Mouse (Mus musculus): ENCODE results near the gene Noc2l. TPM values are rescaled to one million over a fixed set of nuclear protein-coding genes. Genes with fewer than 3 reads are reported as not detected.

Noc2l gene
- polyA plus RNA-seq (2015; fragmentation: Nextera tagmentation; extraction: Ambion mirVana) = 53.4 and 59.0 TPM in 2 replicates

DNA sequence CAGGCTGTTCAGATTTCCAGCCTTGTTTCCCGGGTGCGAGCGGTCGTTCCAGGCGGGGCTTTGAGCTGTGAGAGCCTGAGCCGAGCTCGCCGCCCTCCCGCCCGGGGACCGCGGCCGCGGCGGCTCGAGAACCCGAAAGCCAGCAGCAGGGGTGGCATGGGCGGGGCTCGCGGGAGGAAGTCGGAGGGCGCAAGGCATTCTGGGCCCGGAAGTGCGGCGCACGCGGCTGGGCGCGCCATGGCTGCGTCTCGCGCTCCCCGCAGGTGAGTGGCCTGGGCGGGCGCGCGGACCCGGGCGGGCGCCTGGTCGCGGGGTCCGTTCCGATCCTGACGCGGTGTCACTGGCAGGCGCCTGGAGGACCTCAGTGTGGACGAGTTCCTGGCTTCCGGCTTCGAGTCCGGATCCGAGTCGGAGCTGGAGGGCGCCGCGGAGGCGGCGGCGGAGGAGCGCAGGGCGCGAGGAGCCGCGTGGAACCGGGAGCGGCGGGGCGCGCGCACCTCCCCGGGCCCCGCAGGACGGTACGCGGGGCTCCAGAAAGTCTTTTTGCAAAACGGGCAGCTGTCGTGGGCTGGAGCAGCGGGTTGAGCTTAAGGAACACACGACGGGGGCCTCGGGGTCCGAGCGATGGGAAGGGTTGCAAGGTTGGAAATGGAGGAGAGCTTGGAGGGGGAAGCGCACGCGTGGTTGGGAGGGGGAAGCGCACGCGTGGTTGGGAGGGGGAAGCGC lies at the start of gene Noc2l:
Gene Noc2l (plus strand): TSS at position 203 of the 726 bp plus-strand sequence.
- Histone ChIP-seq H3K27ac (replicated peaks) (peak within 1 kb of the TSS; percentile 93), H3K36me3 (peaks cover 37% of the 10 kb centered on the region)

DNA sequence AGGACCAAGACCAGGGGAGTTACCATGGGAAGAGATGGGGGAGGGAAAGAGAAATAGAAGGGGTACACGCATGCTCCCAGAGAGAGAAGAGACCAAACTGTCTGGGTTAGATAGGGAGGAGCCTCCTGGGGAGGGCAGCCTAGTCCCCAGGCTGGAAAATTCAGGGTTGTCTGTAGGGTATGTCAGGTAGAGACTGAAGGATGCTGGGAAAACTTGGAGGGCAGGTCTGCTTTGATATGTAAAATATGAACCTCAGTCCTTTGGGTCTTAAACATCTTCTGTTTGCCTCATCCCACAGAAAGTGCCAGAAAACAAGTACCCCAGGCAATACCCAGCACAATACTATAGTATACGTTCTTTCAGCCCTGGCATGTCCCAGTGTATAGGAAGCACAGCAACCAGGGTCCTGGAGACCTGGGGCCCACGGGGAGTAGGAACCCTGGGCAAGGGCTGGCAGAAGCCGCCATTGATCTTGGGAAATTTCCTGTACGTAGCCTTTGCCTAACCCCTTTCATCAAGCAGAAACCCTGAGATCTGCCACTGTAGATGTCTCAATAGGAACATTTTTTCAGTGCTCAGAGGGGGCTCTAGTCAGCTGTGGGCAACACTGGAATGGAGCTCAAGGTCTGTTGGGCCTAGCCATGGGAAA lies 47.5 kb upstream of the Noc2l start:
- 0 out of 2 replicates have a peak, but pooled peaks cover 10% of the 10 kb centered on the region for H3K36me3 ChIP-seq
- no peaks in the 10 kb centered on the region for H3K27me3 ChIP-seq
- H3K9ac ChIP-seq = no peak overlapping the region
- peaks cover 98% of the 10 kb centered on the region for H3K4me1 ChIP-seq (replicated peaks)
- 25% methylated on average over 5 of the region's 5 CpGs for WGBS
- H3K4me2 ChIP-seq = peak overlapping the region; percentile 17
- no peak overlapping the region for H3K4me3 ChIP-seq
- ATAC-seq (ENCODE audit: low FRiP score, low read depth) = no peak; the same call in 1 of the 2 replicates
- H3K9me3 ChIP-seq = no peaks in the 10 kb centered on the region
- H3K27ac ChIP-seq (replicated peaks) = peak overlapping the region; percentile 61

More for the DNA sequence above, at the start of gene Noc2l:
- Histone ChIP-seq H3K9me3 (no peaks in the 10 kb centered on the region), H3K27me3 (no peaks in the 10 kb centered on the region), H3K9ac (peak within 1 kb of the TSS; percentile 82), H3K4me2 (peak within 1 kb of the TSS; percentile 93), H3K4me3 (peak within 1 kb of the TSS; percentile 97), H3K4me1 (replicated peaks) (peaks cover 20% of the 10 kb centered on the region)
- under 1% methylated on average over 86 of the region's 90 CpGs for WGBS
- ATAC-seq (ENCODE audit: low FRiP score, low read depth) = peak; percentile 88

DNA sequence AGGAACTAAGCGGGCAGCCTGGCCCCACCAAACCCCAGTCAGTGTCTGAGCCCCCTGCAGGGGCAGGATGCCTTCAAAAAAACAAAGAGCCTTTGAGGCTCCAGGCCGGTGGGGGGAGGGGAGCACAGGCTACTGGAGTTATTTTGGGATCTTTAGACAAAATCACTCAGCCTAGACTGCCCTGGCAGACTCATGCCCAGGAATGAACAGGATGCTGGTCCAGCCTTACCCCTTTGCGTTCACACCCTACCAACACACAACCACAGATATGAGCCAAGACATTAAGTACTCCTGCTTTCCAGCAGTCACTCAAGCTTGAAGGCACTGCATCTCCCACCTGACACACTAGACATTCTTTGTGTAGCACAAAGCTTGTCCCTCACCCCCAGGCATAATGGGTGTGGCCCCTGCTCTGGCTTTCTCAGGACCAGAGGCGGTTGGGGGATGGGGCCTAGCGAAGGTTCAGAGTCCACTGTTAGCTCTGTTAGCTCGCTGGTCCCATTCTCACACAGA lies 46.9 kb upstream of the Noc2l start:
- Histone ChIP-seq H3K27me3 (no peaks in the 10 kb centered on the region), H3K27ac (replicated peaks) (peak overlapping the region; percentile 61), H3K9ac (no peak overlapping the region), H3K4me2 (peak overlapping the region; percentile 17), H3K36me3 (0 out of 2 replicates have a peak, but pooled peaks cover 10% of the 10 kb centered on the region), H3K4me3 (no peak overlapping the region), H3K9me3 (no peaks in the 10 kb centered on the region), H3K4me1 (replicated peaks) (peaks cover 98% of the 10 kb centered on the region)
- 10% methylated on average over 6 of the region's 6 CpGs for WGBS
- peak; percentile 27 for ATAC-seq (ENCODE audit: low FRiP score, low read depth)

DNA sequence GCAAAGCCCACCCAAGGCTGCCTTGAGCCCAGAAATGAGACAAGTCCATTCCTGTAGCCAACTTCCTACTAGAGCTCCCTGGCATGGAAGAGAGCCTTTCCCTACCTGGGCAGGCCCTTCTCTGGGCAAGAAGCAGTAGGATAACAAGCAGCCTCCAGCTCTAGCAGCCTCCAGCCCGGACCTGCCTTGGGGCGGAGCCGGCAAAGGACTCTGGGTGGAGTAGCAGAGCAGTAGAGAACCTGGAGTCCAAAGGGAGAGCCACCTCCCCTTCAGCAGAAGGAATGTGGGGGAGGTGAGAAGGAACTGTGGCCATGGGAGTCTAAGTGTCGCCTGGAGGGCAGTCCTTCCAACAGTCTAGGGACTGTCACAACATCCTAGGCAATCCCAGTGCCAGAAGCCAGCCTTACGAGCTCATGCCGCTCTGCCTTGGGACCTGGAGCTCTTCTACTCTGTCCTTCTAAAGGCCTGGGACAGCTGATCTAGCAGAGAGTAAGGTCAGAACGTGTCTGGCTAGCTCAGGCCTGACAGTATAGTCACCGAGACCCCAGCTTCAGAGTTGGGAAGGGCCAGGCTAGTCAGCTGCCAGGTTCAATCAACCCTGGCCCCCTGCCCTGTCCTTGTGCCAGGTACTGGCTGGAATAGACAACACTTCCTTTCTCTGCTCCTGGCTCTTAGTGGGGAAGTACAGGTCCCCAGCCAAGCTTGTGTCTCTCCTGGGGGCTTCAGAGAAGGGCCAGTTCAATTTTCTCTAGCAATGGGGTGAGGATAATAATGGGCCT lies 43.2 kb upstream of the Noc2l start:
- peaks cover 90% of the 10 kb centered on the region for H3K4me1 ChIP-seq (replicated peaks)
- H3K27ac ChIP-seq (replicated peaks) = peak overlapping the region; percentile 53
- 54% methylated on average over 8 of the region's 8 CpGs for WGBS
- H3K9me3 ChIP-seq = no peaks in the 10 kb centered on the region
- no peak for ATAC-seq (ENCODE audit: low FRiP score, low read depth)
- no peak overlapping the region for H3K4me3 ChIP-seq
- no peaks in the 10 kb centered on the region for H3K27me3 ChIP-seq
- 0 out of 2 replicates have a peak, but pooled peaks cover 10% of the 10 kb centered on the region for H3K36me3 ChIP-seq
- H3K4me2 ChIP-seq = 0 out of 2 replicates have a peak overlapping the region, but pooled peaks have one; percentile 13
- no peak overlapping the region for H3K9ac ChIP-seq

DNA sequence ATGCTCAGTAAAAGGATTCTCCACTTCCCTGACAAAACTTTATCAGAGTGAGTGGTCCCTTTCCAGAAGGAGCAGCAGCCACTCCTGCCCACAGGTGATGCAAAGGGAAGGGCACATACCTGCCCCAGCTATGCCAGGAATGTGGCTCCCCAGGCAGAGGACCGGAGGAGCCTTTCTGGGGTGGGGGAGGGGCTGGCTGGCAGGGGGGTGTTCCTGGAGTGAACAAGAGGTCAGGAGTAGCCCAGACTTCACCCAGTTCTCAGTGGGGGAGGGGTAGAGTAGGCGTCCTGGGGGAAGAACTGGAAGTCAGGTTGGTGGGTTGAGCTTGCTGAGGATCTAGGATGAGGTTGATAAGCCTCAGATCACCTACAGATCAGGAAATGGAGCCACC lies 42.6 kb upstream of the Noc2l start:
- Histone ChIP-seq H3K4me1 (replicated peaks) (peaks cover 84% of the 10 kb centered on the region), H3K27ac (replicated peaks) (0 out of 2 replicates have a peak overlapping the region, but pooled peaks have one; percentile 53), H3K4me3 (no peak overlapping the region), H3K36me3 (0 out of 2 replicates have a peak, but pooled peaks cover 10% of the 10 kb centered on the region), H3K9me3 (no peaks in the 10 kb centered on the region), H3K4me2 (no peak overlapping the region), H3K27me3 (no peaks in the 10 kb centered on the region), H3K9ac (no peak overlapping the region)
- 26% methylated on average over 2 of the region's 2 CpGs for WGBS
- no peak for ATAC-seq (ENCODE audit: low FRiP score, low read depth)

DNA sequence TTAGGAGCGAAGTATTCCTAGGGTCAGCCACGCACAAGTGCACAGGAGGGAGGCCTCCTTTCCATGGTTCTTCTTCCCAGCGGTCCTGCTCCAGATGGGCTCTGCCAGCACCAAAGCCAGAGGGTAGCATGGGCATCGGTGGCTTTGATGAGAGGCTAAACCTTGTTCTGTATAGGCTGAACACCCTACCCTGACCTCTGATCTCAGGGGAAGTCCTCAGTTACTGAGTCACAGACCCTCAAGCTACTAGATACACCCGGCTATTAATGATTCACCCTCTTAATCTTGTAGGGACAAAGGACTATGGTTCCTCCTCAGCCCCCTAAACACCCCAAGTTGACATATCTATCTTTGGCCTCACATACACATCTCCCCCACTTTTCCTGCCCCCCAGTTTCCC lies 41.9 kb upstream of the Noc2l start:
- no peak for ATAC-seq (ENCODE audit: low FRiP score, low read depth)
- Histone ChIP-seq H3K27me3 (no peaks in the 10 kb centered on the region), H3K27ac (replicated peaks) (no peak overlapping the region), H3K4me2 (peak overlapping the region; percentile 80), H3K4me1 (replicated peaks) (peaks cover 79% of the 10 kb centered on the region), H3K36me3 (0 out of 2 replicates have a peak, but pooled peaks cover 10% of the 10 kb centered on the region), H3K4me3 (no peak overlapping the region), H3K9me3 (no peaks in the 10 kb centered on the region), H3K9ac (no peak overlapping the region)
- 51% methylated on average over 5 of the region's 5 CpGs for WGBS

DNA sequence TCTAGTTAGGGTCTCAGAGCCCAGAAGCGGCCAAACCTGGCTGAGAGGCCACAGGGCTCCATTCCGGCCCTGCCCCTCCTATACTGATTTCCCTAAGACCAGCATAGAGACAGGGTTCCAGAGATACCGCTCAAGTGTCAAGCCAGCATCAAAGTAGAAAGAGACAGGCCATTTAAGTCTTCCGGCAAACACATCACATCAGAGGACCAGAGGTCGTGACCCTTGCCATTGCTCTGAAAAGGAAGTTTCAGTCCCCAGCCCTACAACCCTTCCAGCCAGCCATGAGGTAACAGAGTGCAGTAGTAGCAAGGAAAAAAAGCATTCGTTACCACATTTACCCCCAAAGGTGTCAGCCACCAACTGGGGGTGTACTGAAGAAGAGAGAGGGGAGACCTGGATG lies 41.5 kb upstream of the Noc2l start:
- no peak for ATAC-seq (ENCODE audit: low FRiP score, low read depth)

DNA sequence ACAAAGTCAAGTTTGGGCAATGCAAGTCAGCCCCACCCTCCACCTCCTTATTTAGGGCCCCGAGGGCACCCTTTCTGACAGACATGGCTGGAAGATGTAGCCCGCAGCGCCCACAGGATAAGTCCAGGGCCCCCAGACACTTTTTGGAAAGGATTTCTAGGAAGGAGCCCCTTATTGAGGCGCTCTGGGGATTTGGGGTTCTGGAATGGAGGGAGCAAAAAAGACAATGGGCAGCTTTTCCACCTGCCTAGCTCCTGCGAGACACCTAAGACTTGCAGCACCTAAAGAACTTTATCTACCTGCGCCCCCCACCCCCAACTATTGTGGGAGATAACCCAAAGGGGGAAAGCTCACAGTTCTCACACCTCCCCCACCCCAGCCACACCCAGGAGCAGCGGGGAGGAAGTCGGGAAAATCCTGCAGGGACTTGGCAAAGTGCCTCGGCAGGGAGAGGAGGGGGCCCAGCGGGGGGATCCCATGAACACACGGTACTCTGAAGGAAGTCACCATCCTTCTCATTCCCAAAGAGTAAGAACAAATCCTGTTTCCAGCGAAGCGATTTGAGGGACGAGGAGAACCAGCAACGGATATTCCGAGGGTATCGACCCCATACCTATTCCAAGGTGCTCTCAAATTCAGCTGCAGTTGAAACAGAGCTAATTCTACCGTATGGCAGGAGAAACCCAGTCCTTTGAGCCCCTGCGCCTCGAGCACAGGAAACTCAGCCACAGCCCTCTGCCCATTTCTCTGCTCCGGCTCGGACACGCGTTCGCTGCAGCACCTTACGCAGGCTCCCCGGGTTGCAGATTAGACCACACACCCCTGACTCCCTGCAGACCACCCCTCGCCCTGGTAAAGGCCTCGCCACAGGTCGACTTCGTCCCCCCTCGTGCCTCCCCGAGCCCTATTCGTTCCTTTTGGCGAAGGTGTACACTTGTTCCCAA lies 39.6 kb upstream of the Noc2l start:
- Histone ChIP-seq H3K4me2 (peak overlapping the region; percentile 80), H3K9ac (peak overlapping the region; percentile 85), H3K36me3 (0 out of 2 replicates have a peak, but pooled peaks cover 7% of the 10 kb centered on the region), H3K27me3 (no peaks in the 10 kb centered on the region), H3K27ac (replicated peaks) (peak overlapping the region; percentile 66), H3K4me3 (peak overlapping the region; percentile 55), H3K4me1 (replicated peaks) (peaks cover 58% of the 10 kb centered on the region), H3K9me3 (no peaks in the 10 kb centered on the region)
- WGBS = 3% methylated on average over 35 of the region's 35 CpGs
- no peak for ATAC-seq (ENCODE audit: low FRiP score, low read depth)

More for the DNA sequence above, 41.5 kb upstream of the Noc2l start:
- Histone ChIP-seq H3K4me3 (no peak overlapping the region; the same call in 1 of the 2 replicates), H3K4me1 (replicated peaks) (peaks cover 75% of the 10 kb centered on the region), H3K9ac (no peak overlapping the region), H3K9me3 (no peaks in the 10 kb centered on the region), H3K27ac (replicated peaks) (no peak overlapping the region), H3K4me2 (peak overlapping the region; percentile 80), H3K27me3 (no peaks in the 10 kb centered on the region), H3K36me3 (0 out of 2 replicates have a peak, but pooled peaks cover 10% of the 10 kb centered on the region)
- WGBS = 30% methylated on average over 6 of the region's 6 CpGs

DNA sequence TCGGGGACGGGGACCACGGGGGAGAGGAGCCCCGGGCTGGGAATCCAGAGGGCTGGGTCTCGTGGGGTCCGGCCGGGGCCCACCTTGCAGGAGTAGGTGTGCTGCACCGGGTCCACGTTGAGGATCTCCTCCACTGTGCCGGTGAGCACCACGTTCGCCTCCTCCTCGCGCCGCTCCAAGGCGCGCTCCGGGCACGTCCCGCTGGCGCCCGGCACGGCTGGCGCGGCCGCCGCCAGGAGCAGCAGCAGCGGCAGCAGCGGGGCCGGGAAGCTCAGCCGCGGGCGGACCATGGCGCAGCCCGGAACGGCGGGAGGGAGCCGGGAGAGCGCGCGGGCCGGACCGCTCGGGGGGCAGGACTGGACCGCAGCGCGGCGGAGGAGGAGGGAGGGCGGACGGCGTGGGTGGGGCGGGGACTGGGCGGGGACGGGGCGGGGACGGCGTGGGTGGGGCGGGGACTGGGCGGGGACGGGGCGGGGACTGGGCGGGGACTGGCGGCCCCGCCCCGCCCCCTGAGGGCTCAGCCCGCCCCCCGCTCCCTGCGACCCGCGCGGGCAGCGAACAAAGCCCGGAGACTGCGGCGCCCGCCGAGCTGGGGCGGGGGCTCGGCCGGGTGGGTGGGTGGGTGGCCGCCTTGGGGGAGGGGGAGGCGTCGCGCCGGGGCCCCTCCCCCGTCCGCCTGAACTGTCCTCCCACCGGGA lies 38.5 kb upstream of the Noc2l start, which contains the start of gene Agrn:
Gene Agrn (minus strand): TSS at position 358 of the 698 bp plus-strand sequence.
- Histone ChIP-seq H3K27ac (replicated peaks) (peak within 1 kb of the TSS; percentile 92), H3K4me2 (peak within 1 kb of the TSS; percentile 80), H3K4me1 (replicated peaks) (peaks cover 47% of the 10 kb centered on the region), H3K9ac (peak within 1 kb of the TSS; percentile 85), H3K9me3 (no peaks in the 10 kb centered on the region), H3K36me3 (no peaks in the 10 kb centered on the region), H3K4me3 (peak within 1 kb of the TSS; percentile 55), H3K27me3 (no peaks in the 10 kb centered on the region)
- 0% methylated on average over 45 of the region's 88 CpGs for WGBS
- peak; percentile 82 for ATAC-seq (ENCODE audit: low FRiP score, low read depth)

DNA sequence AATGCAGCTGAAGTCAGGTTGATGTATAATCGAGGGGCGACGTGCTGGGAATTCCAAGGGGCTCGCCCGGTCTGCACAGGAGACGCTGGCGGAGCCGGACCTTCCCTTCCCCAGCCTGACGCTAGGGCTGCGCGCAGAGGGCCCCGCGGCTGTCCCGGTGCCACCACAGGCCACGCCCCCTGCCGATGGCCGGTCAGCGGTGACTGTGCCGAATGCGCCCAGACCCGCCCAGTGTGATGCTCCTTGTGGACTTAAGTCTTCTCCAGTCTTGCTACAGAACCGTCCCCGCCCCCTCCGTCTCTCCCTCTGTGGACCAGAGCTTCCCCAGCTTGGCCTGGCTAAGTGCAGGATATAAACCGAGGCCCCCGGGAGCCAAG lies 38.0 kb upstream of the Noc2l start:
- no peaks in the 10 kb centered on the region for H3K27me3 ChIP-seq
- peak overlapping the region; percentile 80 for H3K4me2 ChIP-seq
- no peaks in the 10 kb centered on the region for H3K9me3 ChIP-seq
- H3K4me3 ChIP-seq = peak overlapping the region; percentile 55
- 0% methylated on average over 26 of the region's 26 CpGs for WGBS
- peak overlapping the region; percentile 69 for H3K9ac ChIP-seq
- peak overlapping the region; percentile 92 for H3K27ac ChIP-seq (replicated peaks)
- peaks cover 47% of the 10 kb centered on the region for H3K4me1 ChIP-seq (replicated peaks)
- peak; percentile 92 for ATAC-seq (ENCODE audit: low FRiP score, low read depth)
- H3K36me3 ChIP-seq = no peaks in the 10 kb centered on the region

All from hindbrain, embryonic 15.5 days (tissue).